In genomic region chr15:99335801-99336320, GRCm38 (mm10) we compare ENCODE assay signal across 12 mouse cellular contexts. TPM values are rescaled to one million over a fixed set of nuclear protein-coding genes. Genes with fewer than 3 reads are reported as not detected.
DNase-seq lines count a peak whose midpoint lies in the region; ATAC-seq and TF ChIP-seq lines count a peak whose summit lies in the region.
"Had no signal": no experiment of that assay in that cellular context is flagged by ENCODE, and none has a peak within 500 bp of the region (broad histone marks: within the 10 kb centered on the region; RNA-seq: fewer than 3 reads in every experiment).

No protein-coding gene starts in this region.

- no peaks in the 10 kb centered on the region for H3K27me3 ChIP-seq in heart, adult 2 months (ENCODE audit: control insufficient read depth, insufficient read depth, low read length)
- no peaks in the 10 kb centered on the region for H3K27me3 ChIP-seq in lung, embryonic 14.5 days (ENCODE audit: insufficient read depth, low read length)
- H3K27me3 ChIP-seq in limb, embryonic 10.5 days (ENCODE audit: low read depth, poor library complexity, severe bottlenecking): no peaks in the 10 kb centered on the region
- H3K27me3 ChIP-seq: hindbrain, embryonic 15.5 days had no signal

- no peak for ATAC-seq in lung, embryonic 14.5 days (ENCODE audit: insufficient read depth)

- 33% methylated on average over 8 of the region's 8 CpGs for WGBS in heart, adult 2 months
- WGBS in lung, embryonic 14.5 days: 65% methylated on average over 8 of the region's 8 CpGs
- 34% methylated on average over 8 of the region's 8 CpGs for WGBS in lung, adult 2 months
- 79% methylated on average over 8 of the region's 8 CpGs for WGBS in limb, embryonic 10.5 days

- peak overlapping the region; percentile 95 for H3K27ac ChIP-seq in heart, adult 2 months
- H3K27ac ChIP-seq in lung, embryonic 14.5 days (ENCODE audit: low read depth): peak overlapping the region; percentile 9; the same call in 1 of the 2 replicates
- peak overlapping the region; percentile 95 for H3K27ac ChIP-seq in limb, embryonic 10.5 days

- no peaks in the 10 kb centered on the region for H3K9me3 ChIP-seq in lung, embryonic 14.5 days (ENCODE audit: low read depth, low read length)
- H3K9me3 ChIP-seq in limb, embryonic 10.5 days (replicated peaks): no peaks in the 10 kb centered on the region
- H3K9me3 ChIP-seq: hindbrain, embryonic 15.5 days had no signal

- DNase-seq in heart, adult 2 months: no peak
- no peak for DNase-seq in heart, adult 8-10 months (ENCODE audit: low spot score)
- DNase-seq in lung, embryonic 14.5 days: no peak
- no peak for DNase-seq in lung, adult 2 months
- DNase-seq in CD8-positive naive resting alpha-beta T cell, adult 2 months (ENCODE audit: low read depth in 2 of 2, low spot score in 2 of 2): peak; percentile 12 to 20
- no peak for DNase-seq in limb, embryonic 10.5 days (ENCODE audit: low spot score)
- DNase-seq in adrenal gland, adult 2 months: no peak
- no peak for DNase-seq in B cell, adult 2 months
- DNase-seq: kidney, postnatal 25 days; lung, adult 18-20 months had no signal

- no peak overlapping the region for H3K9ac ChIP-seq in heart, adult 2 months (ENCODE audit: low read depth, low read length)
- H3K9ac ChIP-seq in lung, embryonic 14.5 days: no peak overlapping the region
- H3K9ac ChIP-seq: hindbrain, embryonic 15.5 days had no signal

- H3K4me2 ChIP-seq in lung, embryonic 14.5 days: no peak overlapping the region
- H3K4me2 ChIP-seq: hindbrain, embryonic 15.5 days had no signal

- peaks cover 56% of the 10 kb centered on the region for H3K4me1 ChIP-seq in heart, adult 2 months (ENCODE audit: control insufficient read depth, insufficient read depth, low read length)
- peaks cover 34% of the 10 kb centered on the region for H3K4me1 ChIP-seq in lung, embryonic 14.5 days (ENCODE audit: insufficient read depth)
- peaks cover 45% of the 10 kb centered on the region for H3K4me1 ChIP-seq in lung, adult 2 months (ENCODE audit: control insufficient read depth, insufficient read depth, low read length)
- H3K4me1 ChIP-seq in limb, embryonic 10.5 days: peaks cover 93% of the 10 kb centered on the region

- H3K36me3 ChIP-seq in heart, adult 2 months (ENCODE audit: control insufficient read depth, insufficient read depth, low read length): peaks cover 23% of the 10 kb centered on the region
- H3K36me3 ChIP-seq in lung, embryonic 14.5 days (ENCODE audit: insufficient read depth): peaks cover 13% of the 10 kb centered on the region; the same call in 1 of the 2 replicates
- peaks cover 52% of the 10 kb centered on the region for H3K36me3 ChIP-seq in limb, embryonic 10.5 days
- H3K36me3 ChIP-seq: hindbrain, embryonic 15.5 days had no signal

- no peak for TF ChIP-seq EP300 in heart, adult 2 months (IDR thresholded peaks at IDR 0.05; ENCODE audit: insufficient read depth, low read depth, low read length)

- TF ChIP-seq CTCF in heart, adult 2 months (IDR thresholded peaks at IDR 0.05): no peak
- TF ChIP-seq CTCF in lung, embryonic 14.5 days (IDR thresholded peaks at IDR 0.05; ENCODE audit: low read depth): no peak
- TF ChIP-seq CTCF in lung, adult 2 months (IDR thresholded peaks at IDR 0.05; ENCODE audit: insufficient read depth, low read length): no peak

- H3K79me2 ChIP-seq in heart, adult 2 months (replicated peaks; ENCODE audit: control insufficient read depth, insufficient read depth, low read length): no peaks in the 10 kb centered on the region; the same call in none of the 2 replicates

- intact Hi-C loops in heart, adult 2 months (cut with DNase I): no loop called here

- TF ChIP-seq POLR2A in heart, adult 2 months (IDR thresholded peaks at IDR 0.05; ENCODE audit: insufficient read depth, low read depth, low read length): no peak
- no peak for TF ChIP-seq POLR2A in lung, adult 2 months (IDR thresholded peaks at IDR 0.05; ENCODE audit: borderline replicate concordance, extremely low read depth, low read depth, low read length)

- H3K4me3 ChIP-seq in heart, adult 2 months: no peak overlapping the region
- H3K4me3 ChIP-seq in lung, embryonic 14.5 days (ENCODE audit: low read depth, low read length): no peak overlapping the region
- no peak overlapping the region for H3K4me3 ChIP-seq in lung, adult 2 months (replicated peaks; ENCODE audit: extremely low read depth, low read depth, low read length)
- no peak overlapping the region for H3K4me3 ChIP-seq in limb, embryonic 10.5 days
- H3K4me3 ChIP-seq: hindbrain, embryonic 15.5 days had no signal

RNA-seq across cellular contexts. Expression of gene Fmnl3, which starts 34.4 kb away (rescaled TPM):
- 10 to 100 TPM; 14.6 to 18.1 TPM for total RNA-seq in heart, adult 2 months (2021)
- polyA plus RNA-seq in heart, adult 2 months (2012; rRNA removed): 18.6 and 29.3 TPM in 2 replicates
- total RNA-seq in heart, adult 8-10 months (2022): 10 to 100 TPM; 13.2 to 17.9 (median 15.8) TPM
- 31.7 and 33.5 TPM in 2 replicates for polyA plus RNA-seq in lung, embryonic 14.5 days (2014; fragmentation: Nextera tagmentation; extraction: Ambion mirVana)
- polyA plus RNA-seq in lung, adult 2 months (2012; rRNA removed): 53.4 and 58.9 TPM in 2 replicates
- polyA plus RNA-seq in limb, embryonic 10.5 days (2016; fragmentation: Nextera tagmentation; extraction: Ambion mirVana): 30.4 and 42.2 TPM in 2 replicates
- 10 to 100 TPM; 13.9 to 23.6 TPM for total RNA-seq in adrenal gland, adult 2 months (2021)
- polyA plus RNA-seq in adrenal gland, adult 2 months (2012; rRNA removed): 19.7 and 22.2 TPM in 2 replicates

RNA-seq across cellular contexts. Expression of gene Fam186b, which starts 40.2 kb away (rescaled TPM):
- total RNA-seq in heart, adult 2 months (2021): not detected
- 0.20 TPM in 1 of 2 replicates, not detected in the other for polyA plus RNA-seq in heart, adult 2 months (2012; rRNA removed)
- total RNA-seq in heart, adult 8-10 months (2022): under 1 TPM in 1 of 4 experiments, not detected in 3; 0.56 TPM
- polyA plus RNA-seq in lung, embryonic 14.5 days (2014; fragmentation: Nextera tagmentation; extraction: Ambion mirVana): 0.05 and 0.15 TPM in 2 replicates
- 0.05 TPM in 1 of 2 replicates, not detected in the other for polyA plus RNA-seq in lung, adult 2 months (2012; rRNA removed)
- polyA plus RNA-seq in limb, embryonic 10.5 days (2016; fragmentation: Nextera tagmentation; extraction: Ambion mirVana): 0.21 and 0.29 TPM in 2 replicates
- 1 to 10 TPM; 1.4 to 3.1 TPM for total RNA-seq in adrenal gland, adult 2 months (2021)
- polyA plus RNA-seq in adrenal gland, adult 2 months (2012; rRNA removed): 1.1 and 1.6 TPM in 2 replicates
- total RNA-seq: gastrocnemius, adult 8-10 months had no signal

RNA-seq across cellular contexts. Expression of gene Prpf40b, which starts 41.0 kb away (rescaled TPM):
- 10 to 100 TPM; 18.9 to 23.4 TPM for total RNA-seq in heart, adult 2 months (2021)
- polyA plus RNA-seq in heart, adult 2 months (2012; rRNA removed): 39.5 and 39.7 TPM in 2 replicates
- total RNA-seq in heart, adult 8-10 months (2022): 10 to 100 TPM; 16.4 to 22.6 (median 20.3) TPM
- 48.3 and 59.1 TPM in 2 replicates for polyA plus RNA-seq in lung, embryonic 14.5 days (2014; fragmentation: Nextera tagmentation; extraction: Ambion mirVana)
- 68.1 and 76.5 TPM in 2 replicates for polyA plus RNA-seq in lung, adult 2 months (2012; rRNA removed)
- 59.3 and 71.2 TPM in 2 replicates for polyA plus RNA-seq in limb, embryonic 10.5 days (2016; fragmentation: Nextera tagmentation; extraction: Ambion mirVana)
- total RNA-seq in adrenal gland, adult 2 months (2021): 10 to 100 TPM; 38.8 to 41.0 TPM
- 84.1 and 106 TPM in 2 replicates for polyA plus RNA-seq in adrenal gland, adult 2 months (2012; rRNA removed)

RNA-seq across cellular contexts. Expression of gene Tmbim6, which starts 56.8 kb away (rescaled TPM):
- total RNA-seq in heart, adult 2 months (2021): 100 to 1,000 TPM; 207 to 253 TPM
- 334 and 409 TPM in 2 replicates for polyA plus RNA-seq in heart, adult 2 months (2012; rRNA removed)
- total RNA-seq in heart, adult 8-10 months (2022): 100 to 1,000 TPM; 230 to 269 (median 248) TPM
- 327 and 339 TPM in 2 replicates for polyA plus RNA-seq in lung, embryonic 14.5 days (2014; fragmentation: Nextera tagmentation; extraction: Ambion mirVana)
- polyA plus RNA-seq in lung, adult 2 months (2012; rRNA removed): 1,026 and 1,059 TPM in 2 replicates
- 272 and 296 TPM in 2 replicates for polyA plus RNA-seq in limb, embryonic 10.5 days (2016; fragmentation: Nextera tagmentation; extraction: Ambion mirVana)
- total RNA-seq in adrenal gland, adult 2 months (2021): 100 to 1,000 TPM; 549 to 716 TPM
- 1,176 and 1,311 TPM in 2 replicates for polyA plus RNA-seq in adrenal gland, adult 2 months (2012; rRNA removed)

Comparison
In these comparisons a context has a peak if more than half of its experiments do, and no peak if none do; other contexts are left out.
1. DNase-seq: peak in CD8-positive naive resting alpha-beta T cell, adult 2 months (2 of 2); none in heart, adult 2 months (0 of 2), heart, adult 8-10 months (single experiment), lung, embryonic 14.5 days (single experiment), lung, adult 2 months (single experiment), limb, embryonic 10.5 days (single experiment), adrenal gland, adult 2 months (single experiment) and B cell, adult 2 months (0 of 2).
2. H3K27ac ChIP-seq: peak in every context shown above with its lines; median percentile 95 in heart, adult 2 months; 95 in limb, embryonic 10.5 days; 9 in lung, embryonic 14.5 days.